Mouse (Mus musculus): ENCODE data around the gene Cdkn2aip. TPM values are rescaled to one million over a fixed set of nuclear protein-coding genes. Genes with fewer than 3 reads are reported as not detected.

The Cdkn2aip gene
- polyA plus RNA-seq, 1 experiment = 31.0 TPM

GRCm38 (mm10) chr8:47737120-47737519 is 23.4 kb upstream of the Cdkn2aip start:
- 67% methylated on average over 7 of the region's 7 CpGs for WGBS
- TF ChIP-seq POLR2A (IDR thresholded peaks at IDR 0.05; ENCODE audit: control insufficient read depth, extremely low read depth, insufficient read depth, low read length, poor library complexity) (no peak), CTCF (IDR thresholded peaks at IDR 0.05; ENCODE audit: borderline replicate concordance, control insufficient read depth, extremely low read depth, insufficient read depth, low read length, poor library complexity) (no peak)
- H3K27ac ChIP-seq (ENCODE audit: control insufficient read depth, insufficient read depth, low read length) = no peak overlapping the region
- no peaks in the 10 kb centered on the region for H3K4me1 ChIP-seq (replicated peaks; ENCODE audit: control insufficient read depth, insufficient read depth, low read length)
- H3K4me3 ChIP-seq (ENCODE audit: control insufficient read depth, insufficient read depth, low read length) = no peak overlapping the region
- no peaks in the 10 kb centered on the region for H3K36me3 ChIP-seq (ENCODE audit: control insufficient read depth, insufficient read depth, low read length)
- no peak for DNase-seq
- no peaks in the 10 kb centered on the region for H3K27me3 ChIP-seq (ENCODE audit: control insufficient read depth, insufficient read depth, low read length)

GRCm38 (mm10) chr8:47729324-47729723 is 15.6 kb upstream of the Cdkn2aip start:
- TF ChIP-seq CTCF (IDR thresholded peaks at IDR 0.05; ENCODE audit: borderline replicate concordance, control insufficient read depth, extremely low read depth, insufficient read depth, low read length, poor library complexity) = no peak
- WGBS = 66% methylated on average over 7 of the region's 7 CpGs
- no peak for DNase-seq
- Histone ChIP-seq H3K36me3 (ENCODE audit: control insufficient read depth, insufficient read depth, low read length) (no peaks in the 10 kb centered on the region), H3K27me3 (ENCODE audit: control insufficient read depth, insufficient read depth, low read length) (no peaks in the 10 kb centered on the region), H3K4me3 (ENCODE audit: control insufficient read depth, insufficient read depth, low read length) (no peak overlapping the region), H3K27ac (ENCODE audit: control insufficient read depth, insufficient read depth, low read length) (no peak overlapping the region), H3K4me1 (replicated peaks; ENCODE audit: control insufficient read depth, insufficient read depth, low read length) (no peaks in the 10 kb centered on the region)

GRCm38 (mm10) chr8:47726945-47727344 is 13.2 kb upstream of the Cdkn2aip start:
- Histone ChIP-seq H3K36me3 (ENCODE audit: control insufficient read depth, insufficient read depth, low read length) (no peaks in the 10 kb centered on the region), H3K4me1 (replicated peaks; ENCODE audit: control insufficient read depth, insufficient read depth, low read length) (no peaks in the 10 kb centered on the region), H3K4me3 (ENCODE audit: control insufficient read depth, insufficient read depth, low read length) (no peak overlapping the region), H3K27me3 (ENCODE audit: control insufficient read depth, insufficient read depth, low read length) (no peaks in the 10 kb centered on the region), H3K27ac (ENCODE audit: control insufficient read depth, insufficient read depth, low read length) (no peak overlapping the region)
- WGBS = 91% methylated on average over 6 of the region's 6 CpGs
- TF ChIP-seq CTCF (IDR thresholded peaks at IDR 0.05; ENCODE audit: borderline replicate concordance, control insufficient read depth, extremely low read depth, insufficient read depth, low read length, poor library complexity) (no peak), POLR2A (IDR thresholded peaks at IDR 0.05; ENCODE audit: control insufficient read depth, extremely low read depth, insufficient read depth, low read length, poor library complexity) (no peak)
- DNase-seq = no peak

GRCm38 (mm10) chr8:47721609-47722008 is 7.9 kb upstream of the Cdkn2aip start:
- TF ChIP-seq POLR2A (IDR thresholded peaks at IDR 0.05; ENCODE audit: control insufficient read depth, extremely low read depth, insufficient read depth, low read length, poor library complexity) = no peak
- no peak for TF ChIP-seq CTCF (IDR thresholded peaks at IDR 0.05; ENCODE audit: borderline replicate concordance, control insufficient read depth, extremely low read depth, insufficient read depth, low read length, poor library complexity)
- WGBS = 85% methylated on average over 4 of the region's 4 CpGs
- Histone ChIP-seq H3K27ac (ENCODE audit: control insufficient read depth, insufficient read depth, low read length) (no peak overlapping the region), H3K4me1 (replicated peaks; ENCODE audit: control insufficient read depth, insufficient read depth, low read length) (no peaks in the 10 kb centered on the region), H3K27me3 (ENCODE audit: control insufficient read depth, insufficient read depth, low read length) (no peaks in the 10 kb centered on the region), H3K4me3 (ENCODE audit: control insufficient read depth, insufficient read depth, low read length) (no peak overlapping the region), H3K36me3 (ENCODE audit: control insufficient read depth, insufficient read depth, low read length) (no peaks in the 10 kb centered on the region)
- DNase-seq = no peak

- Histone ChIP-seq H3K27me3 (ENCODE audit: control insufficient read depth, insufficient read depth, low read length) (no peaks in the 10 kb centered on the region), H3K27ac (ENCODE audit: control insufficient read depth, insufficient read depth, low read length) (no peak overlapping the region), H3K36me3 (ENCODE audit: control insufficient read depth, insufficient read depth, low read length) (no peaks in the 10 kb centered on the region), H3K4me1 (replicated peaks; ENCODE audit: control insufficient read depth, insufficient read depth, low read length) (peaks cover 4% of the 10 kb centered on the region; the same call in 1 of the 2 replicates), H3K4me3 (ENCODE audit: control insufficient read depth, insufficient read depth, low read length) (no peak overlapping the region)
- no peak for TF ChIP-seq CTCF (IDR thresholded peaks at IDR 0.05; ENCODE audit: borderline replicate concordance, control insufficient read depth, extremely low read depth, insufficient read depth, low read length, poor library complexity)
- no peak for TF ChIP-seq POLR2A (IDR thresholded peaks at IDR 0.05; ENCODE audit: control insufficient read depth, extremely low read depth, insufficient read depth, low read length, poor library complexity)
- no peak for DNase-seq
- WGBS = 50% methylated on average over 11 of the region's 11 CpGs
Measured at GRCm38 (mm10) chr8:47718641-47719040, 4.9 kb upstream of the Cdkn2aip start.

- TF ChIP-seq CTCF (IDR thresholded peaks at IDR 0.05; ENCODE audit: borderline replicate concordance, control insufficient read depth, extremely low read depth, insufficient read depth, low read length, poor library complexity) = no peak
- TF ChIP-seq POLR2A (IDR thresholded peaks at IDR 0.05; ENCODE audit: control insufficient read depth, extremely low read depth, insufficient read depth, low read length, poor library complexity) = no peak
- Histone ChIP-seq H3K4me3 (ENCODE audit: control insufficient read depth, insufficient read depth, low read length) (peak overlapping the region; percentile 88), H3K27ac (ENCODE audit: control insufficient read depth, insufficient read depth, low read length) (peak overlapping the region; percentile 54), H3K27me3 (ENCODE audit: control insufficient read depth, insufficient read depth, low read length) (no peaks in the 10 kb centered on the region), H3K36me3 (ENCODE audit: control insufficient read depth, insufficient read depth, low read length) (peaks cover 23% of the 10 kb centered on the region), H3K4me1 (replicated peaks; ENCODE audit: control insufficient read depth, insufficient read depth, low read length) (peaks cover 4% of the 10 kb centered on the region; the same call in 1 of the 2 replicates)
- DNase-seq = peak; percentile 61
- WGBS = under 1% methylated on average over 44 of the region's 44 CpGs
Measured at GRCm38 (mm10) chr8:47713171-47713663, 515 bp downstream of the Cdkn2aip start.

GRCm38 (mm10) chr8:47708106-47708505 is 5.6 kb downstream of the Cdkn2aip start:
- Histone ChIP-seq H3K4me3 (ENCODE audit: control insufficient read depth, insufficient read depth, low read length) (no peak overlapping the region), H3K27ac (ENCODE audit: control insufficient read depth, insufficient read depth, low read length) (no peak overlapping the region), H3K36me3 (ENCODE audit: control insufficient read depth, insufficient read depth, low read length) (peaks cover 28% of the 10 kb centered on the region), H3K4me1 (replicated peaks; ENCODE audit: control insufficient read depth, insufficient read depth, low read length) (no peaks in the 10 kb centered on the region), H3K27me3 (ENCODE audit: control insufficient read depth, insufficient read depth, low read length) (no peaks in the 10 kb centered on the region)
- no peak for DNase-seq
- WGBS = 89% methylated on average over 5 of the region's 5 CpGs
- no peak for TF ChIP-seq CTCF (IDR thresholded peaks at IDR 0.05; ENCODE audit: borderline replicate concordance, control insufficient read depth, extremely low read depth, insufficient read depth, low read length, poor library complexity)
- TF ChIP-seq POLR2A (IDR thresholded peaks at IDR 0.05; ENCODE audit: control insufficient read depth, extremely low read depth, insufficient read depth, low read length, poor library complexity) = no peak
